Mouse (Mus musculus): Measurements from ENCODE around the gene Tmigd3. TPM values are rescaled to one million over a fixed set of nuclear protein-coding genes. Genes with fewer than 3 reads are reported as not detected.

Gene Tmigd3
- polyA plus RNA-seq, 1 experiment = 1.1 TPM

GRCm38 (mm10) chr3:105936111-105936510, 65.4 kb downstream of the Tmigd3 start:
- TF ChIP-seq CTCF (IDR thresholded peaks at IDR 0.05; ENCODE audit: extremely low read depth, insufficient read depth, insufficient read length, insufficient replicate concordance) (no peak), POLR2A (IDR thresholded peaks at IDR 0.05; ENCODE audit: low read depth, low read length) (no peak)
- WGBS = 65% methylated on average over 4 of the region's 4 CpGs

GRCm38 (mm10) chr3:105951348-105951747, 80.6 kb downstream of the Tmigd3 start:
- TF ChIP-seq CTCF (IDR thresholded peaks at IDR 0.05; ENCODE audit: extremely low read depth, insufficient read depth, insufficient read length, insufficient replicate concordance) = no peak
- no peak for TF ChIP-seq POLR2A (IDR thresholded peaks at IDR 0.05; ENCODE audit: low read depth, low read length)
- H3K36me3 ChIP-seq (ENCODE audit: control insufficient read depth, insufficient read depth, low read length) = peaks cover 39% of the 10 kb centered on the region
- 93% methylated on average over 7 of the region's 7 CpGs for WGBS
- no peaks in the 10 kb centered on the region for H3K4me1 ChIP-seq (ENCODE audit: control insufficient read depth, insufficient read depth, insufficient read length)
- H3K27ac ChIP-seq (ENCODE audit: insufficient read depth, low read length) = no peak overlapping the region
- no peak for DNase-seq (ENCODE audit: low read depth in 1 of 2, low spot score in 2 of 2)
- H3K4me3 ChIP-seq (ENCODE audit: extremely low read depth, insufficient read depth, insufficient read length) = no peak overlapping the region
- H3K27me3 ChIP-seq (ENCODE audit: control insufficient read depth, insufficient read depth, low read length) = no peaks in the 10 kb centered on the region

More at GRCm38 (mm10) chr3:105936111-105936510, 65.4 kb downstream of the Tmigd3 start:
- no peak for DNase-seq (ENCODE audit: low read depth in 1 of 2, low spot score in 2 of 2)
- no peaks in the 10 kb centered on the region for H3K27me3 ChIP-seq (ENCODE audit: control insufficient read depth, insufficient read depth, low read length)
- no peak overlapping the region for H3K27ac ChIP-seq (ENCODE audit: insufficient read depth, low read length)
- no peak overlapping the region for H3K4me3 ChIP-seq (ENCODE audit: extremely low read depth, insufficient read depth, insufficient read length)
- peaks cover 2% of the 10 kb centered on the region; the same call in 1 of the 2 replicates for H3K36me3 ChIP-seq (ENCODE audit: control insufficient read depth, insufficient read depth, low read length)
- 0 out of 2 replicates have a peak, but pooled peaks cover 4% of the 10 kb centered on the region for H3K4me1 ChIP-seq (ENCODE audit: control insufficient read depth, insufficient read depth, insufficient read length)

GRCm38 (mm10) chr3:105957235-105957634, 86.5 kb downstream of the Tmigd3 start:
- H3K4me1 ChIP-seq (ENCODE audit: control insufficient read depth, insufficient read depth, insufficient read length) = peaks cover 4% of the 10 kb centered on the region; the same call in 1 of the 2 replicates
- H3K4me3 ChIP-seq (ENCODE audit: extremely low read depth, insufficient read depth, insufficient read length) = no peak overlapping the region

GRCm38 (mm10) chr3:105958204-105958603, 87.5 kb downstream of the Tmigd3 start:
- no peak for DNase-seq (ENCODE audit: low read depth in 1 of 2, low spot score in 2 of 2)
- no peak for TF ChIP-seq POLR2A (IDR thresholded peaks at IDR 0.05; ENCODE audit: low read depth, low read length)
- no peak for TF ChIP-seq CTCF (IDR thresholded peaks at IDR 0.05; ENCODE audit: extremely low read depth, insufficient read depth, insufficient read length, insufficient replicate concordance)
- Histone ChIP-seq H3K27me3 (ENCODE audit: control insufficient read depth, insufficient read depth, low read length) (no peaks in the 10 kb centered on the region), H3K36me3 (ENCODE audit: control insufficient read depth, insufficient read depth, low read length) (peaks cover 13% of the 10 kb centered on the region), H3K4me1 (ENCODE audit: control insufficient read depth, insufficient read depth, insufficient read length) (peaks cover 4% of the 10 kb centered on the region; the same call in 1 of the 2 replicates), H3K4me3 (ENCODE audit: extremely low read depth, insufficient read depth, insufficient read length) (peak overlapping the region; percentile 82), H3K27ac (ENCODE audit: insufficient read depth, low read length) (no peak overlapping the region)
- 50% methylated on average over 5 of the region's 5 CpGs for WGBS

More at GRCm38 (mm10) chr3:105957235-105957634, 86.5 kb downstream of the Tmigd3 start:
- DNase-seq (ENCODE audit: low read depth in 1 of 2, low spot score in 2 of 2) = no peak
- Histone ChIP-seq H3K27me3 (ENCODE audit: control insufficient read depth, insufficient read depth, low read length) (no peaks in the 10 kb centered on the region), H3K27ac (ENCODE audit: insufficient read depth, low read length) (no peak overlapping the region), H3K36me3 (ENCODE audit: control insufficient read depth, insufficient read depth, low read length) (peaks cover 16% of the 10 kb centered on the region)
- 78% methylated on average over 1 of the region's 1 CpGs for WGBS
- TF ChIP-seq POLR2A (IDR thresholded peaks at IDR 0.05; ENCODE audit: low read depth, low read length) (no peak), CTCF (IDR thresholded peaks at IDR 0.05; ENCODE audit: extremely low read depth, insufficient read depth, insufficient read length, insufficient replicate concordance) (no peak)

GRCm38 (mm10) chr3:105958974-105959580, 88.4 kb downstream of the Tmigd3 start, which contains the start of gene Wdr77:
TSS of gene Wdr77 (plus strand) at chr3:105959369.
- WGBS = under 1% methylated on average over 52 of the region's 52 CpGs
- no peaks in the 10 kb centered on the region for H3K27me3 ChIP-seq (ENCODE audit: control insufficient read depth, insufficient read depth, low read length)
- peaks cover 4% of the 10 kb centered on the region; the same call in 1 of the 2 replicates for H3K4me1 ChIP-seq (ENCODE audit: control insufficient read depth, insufficient read depth, insufficient read length)
- TF ChIP-seq CTCF (IDR thresholded peaks at IDR 0.05; ENCODE audit: extremely low read depth, insufficient read depth, insufficient read length, insufficient replicate concordance) (no peak), POLR2A (IDR thresholded peaks at IDR 0.05; ENCODE audit: low read depth, low read length) (peak; percentile 85)
- peak within 1 kb of the TSS; percentile 82 for H3K4me3 ChIP-seq (ENCODE audit: extremely low read depth, insufficient read depth, insufficient read length)
- H3K27ac ChIP-seq (ENCODE audit: insufficient read depth, low read length) = peak within 1 kb of the TSS; percentile 92
- peaks cover 16% of the 10 kb centered on the region for H3K36me3 ChIP-seq (ENCODE audit: control insufficient read depth, insufficient read depth, low read length)
- peak; percentile 87 to 99 for DNase-seq (ENCODE audit: low read depth in 1 of 2, low spot score in 2 of 2)

GRCm38 (mm10) chr3:105959585-105959984, 88.9 kb downstream of the Tmigd3 start:
- no peaks in the 10 kb centered on the region for H3K27me3 ChIP-seq (ENCODE audit: control insufficient read depth, insufficient read depth, low read length)
- H3K27ac ChIP-seq (ENCODE audit: insufficient read depth, low read length) = peak overlapping the region; percentile 66
- no peak for DNase-seq (ENCODE audit: low read depth in 1 of 2, low spot score in 2 of 2)
- WGBS = under 1% methylated on average over 26 of the region's 26 CpGs
- H3K4me3 ChIP-seq (ENCODE audit: extremely low read depth, insufficient read depth, insufficient read length) = peak overlapping the region; percentile 82
- no peak for TF ChIP-seq POLR2A (IDR thresholded peaks at IDR 0.05; ENCODE audit: low read depth, low read length)
- TF ChIP-seq CTCF (IDR thresholded peaks at IDR 0.05; ENCODE audit: extremely low read depth, insufficient read depth, insufficient read length, insufficient replicate concordance) = no peak
- peaks cover 4% of the 10 kb centered on the region; the same call in 1 of the 2 replicates for H3K4me1 ChIP-seq (ENCODE audit: control insufficient read depth, insufficient read depth, insufficient read length)
- H3K36me3 ChIP-seq (ENCODE audit: control insufficient read depth, insufficient read depth, low read length) = peaks cover 18% of the 10 kb centered on the region

- DNase-seq (ENCODE audit: low read depth in 1 of 2, low spot score in 2 of 2) = no peak
- H3K36me3 ChIP-seq (ENCODE audit: control insufficient read depth, insufficient read depth, low read length) = peaks cover 18% of the 10 kb centered on the region
- peak within 1 kb of the TSS; percentile 82 for H3K4me3 ChIP-seq (ENCODE audit: extremely low read depth, insufficient read depth, insufficient read length)
- WGBS = 14% methylated on average over 6 of the region's 6 CpGs
- no peak for TF ChIP-seq CTCF (IDR thresholded peaks at IDR 0.05; ENCODE audit: extremely low read depth, insufficient read depth, insufficient read length, insufficient replicate concordance)
- TF ChIP-seq POLR2A (IDR thresholded peaks at IDR 0.05; ENCODE audit: low read depth, low read length) = no peak
- H3K27ac ChIP-seq (ENCODE audit: insufficient read depth, low read length) = peak within 1 kb of the TSS; percentile 92
- H3K27me3 ChIP-seq (ENCODE audit: control insufficient read depth, insufficient read depth, low read length) = no peaks in the 10 kb centered on the region
- peaks cover 4% of the 10 kb centered on the region; the same call in 1 of the 2 replicates for H3K4me1 ChIP-seq (ENCODE audit: control insufficient read depth, insufficient read depth, insufficient read length)
Measured at GRCm38 (mm10) chr3:105959999-105960398, 89.3 kb downstream of the Tmigd3 start, which contains the start of gene Atp5f1. TSS of gene Atp5f1 (minus strand) at chr3:105960099.
